Mouse (Mus musculus) lung, adult 2 months (tissue): ENCODE results near the gene Rasgrf2.

ENCODE experiments used
- CTCF ChIP-seq: fragments of 200-500 bp; IDR thresholded peaks from 2 replicates; pipeline ENCODE4 v1.5.1; 2011; ENCODE audit warnings: mild to moderate bottlenecking, low read length, control low read depth; ENCODE audit not compliant: insufficient read depth
- POLR2A ChIP-seq: fragments of 200-500 bp; IDR thresholded peaks from 2 replicates; pipeline ENCODE4 v1.6.1; 2011; ENCODE audit warnings: low read depth, mild to moderate bottlenecking, control low read depth, low read length, borderline replicate concordance; ENCODE audit errors: extremely low read depth

- TF ChIP-seq POLR2A (no peak), CTCF (no peak)
Measured at GRCm38 (mm10) chr13:92131384-92132150, at the start of gene Rasgrf2.
